9 mouse cellular contexts compared by ENCODE assay signal in the genomic region with DNA sequence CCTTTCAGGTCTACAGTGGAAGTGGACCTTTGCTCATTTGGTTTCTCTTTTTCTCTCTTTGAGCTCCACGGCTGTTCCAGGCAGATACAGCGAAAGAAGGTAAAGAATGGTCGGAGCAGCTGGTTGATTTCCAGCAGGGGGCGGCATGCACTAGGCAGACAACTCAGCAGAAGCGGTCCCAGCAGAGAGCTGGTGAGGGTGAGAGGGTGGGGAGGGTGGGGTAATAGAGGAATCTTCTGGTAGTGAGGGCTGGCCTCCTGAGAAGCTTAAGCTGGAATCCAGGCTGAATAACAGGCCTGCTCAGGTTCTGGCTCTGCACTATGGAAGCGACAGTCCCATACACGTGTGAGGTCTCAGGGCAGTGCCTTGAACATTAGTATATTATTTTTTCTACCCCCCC. TPM values are rescaled to one million over a fixed set of nuclear protein-coding genes. Genes with fewer than 3 reads are reported as not detected.
DNase-seq lines count a peak whose midpoint lies in the region; ATAC-seq and TF ChIP-seq lines count a peak whose summit lies in the region.
"Had no signal": no experiment of that assay in that cellular context is flagged by ENCODE, and none has a peak within 500 bp of the region (broad histone marks: within the 10 kb centered on the region; RNA-seq: fewer than 3 reads in every experiment).

No protein-coding gene starts in this region.

- H3K9me3 ChIP-seq in intestine, embryonic 14.5 days (ENCODE audit: control insufficient read depth, low read length) = no peaks in the 10 kb centered on the region
- no peaks in the 10 kb centered on the region for H3K9me3 ChIP-seq in intestine, embryonic 16.5 days (ENCODE audit: control insufficient read depth, low read length)
- H3K9me3 ChIP-seq in ES-Bruce4 (replicated peaks; ENCODE audit: control insufficient read depth, insufficient read depth, low read length, poor library complexity, severe bottlenecking) = no peaks in the 10 kb centered on the region
- H3K9me3 ChIP-seq in forebrain, embryonic 10.5 days = no peaks in the 10 kb centered on the region
- no peaks in the 10 kb centered on the region for H3K9me3 ChIP-seq in liver, postnatal 0 days (ENCODE audit: low read length)
- H3K9me3 ChIP-seq: heart, embryonic 15.5 days had no signal

- no peak overlapping the region for H3K27ac ChIP-seq in intestine, embryonic 14.5 days (ENCODE audit: low read depth)
- H3K27ac ChIP-seq in intestine, embryonic 16.5 days (ENCODE audit: low read length) = no peak overlapping the region
- no peak overlapping the region for H3K27ac ChIP-seq in ES-Bruce4 (ENCODE audit: insufficient read depth, low read length)
- H3K27ac ChIP-seq in forebrain, embryonic 10.5 days = no peak overlapping the region
- no peak overlapping the region for H3K27ac ChIP-seq in liver, postnatal 0 days (ENCODE audit: low read depth)
- H3K27ac ChIP-seq: heart, embryonic 15.5 days had no signal

- TF ChIP-seq POLR2A in ES-Bruce4 (IDR thresholded peaks at IDR 0.05; ENCODE audit: insufficient read depth, low read length) = no peak

- TF ChIP-seq EP300 in ES-Bruce4 (IDR thresholded peaks at IDR 0.05; ENCODE audit: insufficient read depth, low read depth, low read length) = no peak
- no peak for TF ChIP-seq EP300 in liver, postnatal 0 days (IDR thresholded peaks at IDR 0.05; ENCODE audit: low read depth)

- H3K9ac ChIP-seq in intestine, embryonic 14.5 days (ENCODE audit: low read length) = no peak overlapping the region
- no peak overlapping the region for H3K9ac ChIP-seq in intestine, embryonic 16.5 days (ENCODE audit: low read depth, low read length)
- no peak overlapping the region for H3K9ac ChIP-seq in ES-Bruce4 (ENCODE audit: low read depth, poor library complexity, severe bottlenecking)
- no peak overlapping the region for H3K9ac ChIP-seq in liver, postnatal 0 days (replicated peaks)
- H3K9ac ChIP-seq: heart, embryonic 15.5 days had no signal

- DNase-seq in intestine, embryonic 14.5 days (ENCODE audit: low spot score) = no peak
- peak; percentile 52 for DNase-seq in forebrain, embryonic 10.5 days (ENCODE audit: extremely low spot score, low spot score)
- DNase-seq in liver, postnatal 0 days = no peak
- no peak for DNase-seq in gastrocnemius, postnatal 25 days
- no peak for DNase-seq in layer of hippocampus, adult 9-10 months (ENCODE audit: low spot score)

- no peaks in the 10 kb centered on the region for H3K27me3 ChIP-seq in intestine, embryonic 14.5 days (replicated peaks; ENCODE audit: control insufficient read depth, insufficient read depth, low read length)
- no peaks in the 10 kb centered on the region for H3K27me3 ChIP-seq in intestine, embryonic 16.5 days (replicated peaks; ENCODE audit: control insufficient read depth, insufficient read depth, low read length)
- no peaks in the 10 kb centered on the region; the same call in 1 of the 2 replicates for H3K27me3 ChIP-seq in ES-Bruce4 (ENCODE audit: control insufficient read depth, insufficient read depth, low read length, poor library complexity, severe bottlenecking)
- no peaks in the 10 kb centered on the region for H3K27me3 ChIP-seq in forebrain, embryonic 10.5 days (ENCODE audit: poor library complexity, severe bottlenecking)
- H3K27me3 ChIP-seq in liver, postnatal 0 days (ENCODE audit: insufficient read depth, low read length) = no peaks in the 10 kb centered on the region
- H3K27me3 ChIP-seq: heart, embryonic 15.5 days had no signal

- no peaks in the 10 kb centered on the region for H3K36me3 ChIP-seq in intestine, embryonic 14.5 days (ENCODE audit: control insufficient read depth, insufficient read depth, low read length)
- H3K36me3 ChIP-seq in intestine, embryonic 16.5 days (ENCODE audit: control insufficient read depth, insufficient read depth, low read length) = no peaks in the 10 kb centered on the region
- no peaks in the 10 kb centered on the region for H3K36me3 ChIP-seq in ES-Bruce4 (ENCODE audit: control insufficient read depth, insufficient read depth, low read length, poor library complexity, severe bottlenecking)
- H3K36me3 ChIP-seq in forebrain, embryonic 10.5 days (replicated peaks) = no peaks in the 10 kb centered on the region
- H3K36me3 ChIP-seq in liver, postnatal 0 days (replicated peaks; ENCODE audit: insufficient read depth, low read length) = no peaks in the 10 kb centered on the region
- H3K36me3 ChIP-seq: heart, embryonic 15.5 days had no signal

- TF ChIP-seq CTCF in ES-Bruce4 (IDR thresholded peaks at IDR 0.05; ENCODE audit: low read depth, low read length) = peak; percentile 70
- TF ChIP-seq CTCF in liver, postnatal 0 days (IDR thresholded peaks at IDR 0.05; ENCODE audit: low read depth) = peak; percentile 39; the same call in 1 of the 2 replicates

- no peaks in the 10 kb centered on the region for H3K4me1 ChIP-seq in intestine, embryonic 14.5 days (replicated peaks; ENCODE audit: control insufficient read depth, insufficient read depth, low read length)
- H3K4me1 ChIP-seq in intestine, embryonic 16.5 days (ENCODE audit: control insufficient read depth, insufficient read depth, low read length) = no peaks in the 10 kb centered on the region
- no peaks in the 10 kb centered on the region for H3K4me1 ChIP-seq in ES-Bruce4 (ENCODE audit: control insufficient read depth, insufficient read depth, low read length)
- H3K4me1 ChIP-seq in forebrain, embryonic 10.5 days = peaks cover 25% of the 10 kb centered on the region
- no peaks in the 10 kb centered on the region for H3K4me1 ChIP-seq in liver, postnatal 0 days (ENCODE audit: insufficient read depth)
- H3K4me1 ChIP-seq: heart, embryonic 15.5 days had no signal

- no peak overlapping the region for H3K4me2 ChIP-seq in intestine, embryonic 14.5 days (ENCODE audit: low read length)
- no peak overlapping the region for H3K4me2 ChIP-seq in intestine, embryonic 16.5 days (ENCODE audit: low read depth, low read length)
- H3K4me2 ChIP-seq in liver, postnatal 0 days (ENCODE audit: low read depth, low read length) = no peak overlapping the region
- H3K4me2 ChIP-seq: heart, embryonic 15.5 days had no signal

- WGBS in intestine, embryonic 14.5 days = 32% methylated on average over 7 of the region's 7 CpGs
- WGBS in intestine, embryonic 16.5 days = 43% methylated on average over 7 of the region's 7 CpGs
- WGBS in forebrain, embryonic 10.5 days = 35% methylated on average over 7 of the region's 7 CpGs
- 27% methylated on average over 7 of the region's 7 CpGs for WGBS in liver, postnatal 0 days (ENCODE audit: insufficient replicate concordance)

- 0 out of 2 replicates have a peak, but pooled peaks have one; percentile 32 for ATAC-seq in intestine, embryonic 14.5 days (replicated peaks; ENCODE audit: low FRiP score, low TSS enrichment, low read depth)
- ATAC-seq in intestine, embryonic 16.5 days = no peak
- ATAC-seq in liver, postnatal 0 days = no peak
- ATAC-seq in cerebellum, adult (ENCODE audit: insufficient number of reproducible peaks, low FRiP score, low TSS enrichment) = no peak

- no peak overlapping the region for H3K4me3 ChIP-seq in intestine, embryonic 14.5 days (ENCODE audit: low read depth, low read length)
- no peak overlapping the region for H3K4me3 ChIP-seq in intestine, embryonic 16.5 days (ENCODE audit: low read length)
- no peak overlapping the region for H3K4me3 ChIP-seq in ES-Bruce4 (ENCODE audit: low read depth, low read length)
- H3K4me3 ChIP-seq in forebrain, embryonic 10.5 days = no peak overlapping the region
- H3K4me3 ChIP-seq in liver, postnatal 0 days (ENCODE audit: low read depth, low read length) = no peak overlapping the region
- H3K4me3 ChIP-seq: heart, embryonic 15.5 days had no signal

RNA-seq across cellular contexts. Expression of a gene that starts 3.5 kb away (rescaled TPM):
- polyA plus RNA-seq in intestine, embryonic 14.5 days (2014; fragmentation: Nextera tagmentation; extraction: Ambion mirVana) = not detected in 2 replicates
- polyA plus RNA-seq in intestine, embryonic 16.5 days (2015; fragmentation: Nextera tagmentation; extraction: Ambion mirVana) = not detected in 2 replicates
- not detected in 2 replicates for polyA plus RNA-seq in ES-Bruce4 (2011; ENCODE audit: insufficient read depth, insufficient read length, low read depth, missing spikeins)
- not detected in 2 replicates for polyA plus RNA-seq in forebrain, embryonic 10.5 days (2016; fragmentation: Nextera tagmentation; extraction: Ambion mirVana)
- polyA plus RNA-seq in liver, postnatal 0 days (2015; fragmentation: Nextera tagmentation; extraction: Ambion mirVana) = not detected in 2 replicates
- not detected for total RNA-seq in gastrocnemius, postnatal 25 days (2021)
- polyA plus RNA-seq: heart, embryonic 15.5 days had no signal
